Mouse (Mus musculus) heart, adult 18-20 months (tissue): ENCODE data around the gene Snd1. TPM values are rescaled to one million over a fixed set of nuclear protein-coding genes. Genes with fewer than 3 reads are reported as not detected.

ENCODE experiments used
- DNase-seq, 2 experiments: peaks; one replicate each; pipeline ENCODE4 v3.0.0; 2021 to 2022; ENCODE audit warnings: mixed read lengths in 1 of 2
- total RNA-seq, 2 experiments: library from RNA; stranded (reverse); gene quantifications; 2 replicates each; pipeline ENCODE4 v1.2.3; 2021

Gene Snd1
- total RNA-seq, 2 experiments from 2014 or later, result 68.7 to 73.5 TPM

DNA sequence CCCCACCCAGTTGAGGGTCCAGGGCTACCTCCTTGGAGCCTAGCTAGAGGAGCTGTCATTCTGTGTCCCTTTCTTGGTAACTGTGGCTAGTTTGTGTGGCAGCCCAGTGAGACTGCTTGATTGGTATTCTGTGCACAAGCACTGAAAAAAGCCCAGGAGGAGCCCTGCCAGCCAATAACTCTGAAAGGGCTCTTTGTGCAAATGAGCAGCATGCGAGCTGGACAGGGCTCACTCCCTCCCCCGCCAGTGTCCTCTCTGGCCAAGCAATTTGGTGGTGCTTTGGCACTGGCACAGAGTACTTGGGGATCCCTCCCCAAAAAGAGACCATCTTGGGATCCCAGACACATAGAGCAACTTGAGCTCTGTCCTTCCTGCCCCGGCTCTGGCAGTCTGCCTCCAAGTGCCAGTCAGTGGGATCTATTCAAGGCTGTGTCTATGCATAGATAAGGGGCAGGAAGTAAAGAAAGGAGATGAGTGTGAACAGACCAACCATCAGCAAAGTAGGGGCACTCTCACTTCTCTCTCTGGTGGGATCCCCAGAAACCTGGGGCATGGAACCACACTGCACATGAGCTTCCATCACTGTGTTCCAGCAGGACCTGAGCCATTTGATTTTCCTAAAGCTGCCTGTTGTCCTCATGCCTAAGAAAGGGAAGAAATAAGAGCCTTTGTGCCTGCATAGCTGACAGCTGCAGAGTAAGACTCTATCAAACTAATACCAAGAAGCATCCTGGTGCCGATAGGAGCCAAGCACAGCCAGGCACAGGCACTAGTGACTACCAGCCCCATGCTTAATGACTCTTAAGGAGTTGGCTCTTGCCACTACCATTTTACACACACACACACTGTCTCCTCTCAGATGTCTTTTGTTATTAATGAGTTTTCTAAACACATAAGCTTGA lies 367.7 kb downstream of the Snd1 start:
- DNase-seq, result no peak

DNA sequence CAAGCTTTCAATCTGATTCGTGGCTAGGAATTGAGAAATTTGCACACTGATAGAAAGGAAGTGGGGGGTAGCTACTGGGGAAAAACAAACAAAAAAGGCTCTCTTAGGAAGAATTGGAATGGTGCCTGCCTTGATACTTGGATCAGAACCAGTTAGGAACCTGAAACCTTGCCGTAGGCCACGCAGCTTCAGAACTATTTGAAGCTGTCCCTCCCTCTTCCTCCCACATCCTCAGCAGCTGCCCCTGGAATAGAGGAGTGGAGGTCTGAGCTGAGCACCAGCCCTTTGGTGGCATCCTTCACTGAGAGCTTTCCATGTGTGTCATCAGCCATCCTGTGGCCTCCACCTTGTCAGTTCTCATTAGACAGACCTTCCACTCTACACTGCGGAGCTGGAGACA lies 370.7 kb downstream of the Snd1 start:
- no peak for DNase-seq

DNA sequence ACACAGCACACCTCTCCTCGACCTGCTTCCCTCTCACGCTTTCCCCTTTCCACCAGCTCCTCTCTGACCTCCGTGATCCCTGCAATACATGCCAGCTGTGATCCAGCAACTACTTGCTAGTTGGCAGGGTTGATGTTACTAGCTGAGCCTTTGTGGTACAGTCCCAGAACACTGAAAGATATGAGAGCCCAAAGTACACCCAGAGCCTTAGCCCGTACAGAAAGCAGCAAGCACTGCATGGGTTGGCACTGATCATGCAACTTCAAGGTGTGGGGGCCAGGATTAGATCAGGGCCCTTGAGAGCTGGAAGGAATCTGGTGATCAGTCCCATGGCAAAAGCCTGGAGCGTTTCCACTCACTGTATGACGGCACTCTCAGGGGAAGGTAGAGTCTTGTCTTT lies 372.7 kb downstream of the Snd1 start:
- peak; percentile 33 to 54 for DNase-seq

DNA sequence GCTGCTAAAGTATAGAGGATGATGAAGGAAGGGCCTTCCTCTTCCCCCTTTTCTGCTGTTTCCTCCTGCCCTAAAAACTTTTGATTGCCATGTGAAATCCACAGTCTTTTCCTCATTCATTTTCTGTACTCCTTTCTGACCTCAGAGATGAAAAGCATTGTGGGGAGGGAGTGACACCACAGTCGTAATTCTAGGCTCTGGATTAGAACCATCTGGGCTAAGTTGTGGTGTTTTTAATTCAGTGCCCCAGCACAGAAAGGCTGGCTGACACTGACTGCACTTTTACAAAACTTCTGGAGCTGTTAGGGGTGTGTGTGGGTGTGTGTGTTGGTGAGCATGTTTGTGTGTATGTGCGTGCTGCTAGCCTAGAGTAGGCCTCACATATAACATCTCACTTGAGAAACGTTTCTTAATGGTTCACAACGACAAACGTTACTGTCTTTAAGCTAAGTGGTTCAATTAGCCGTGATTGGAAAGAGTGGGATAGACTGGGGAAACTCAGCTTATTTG lies 373.4 kb downstream of the Snd1 start:
- no peak for DNase-seq

DNA sequence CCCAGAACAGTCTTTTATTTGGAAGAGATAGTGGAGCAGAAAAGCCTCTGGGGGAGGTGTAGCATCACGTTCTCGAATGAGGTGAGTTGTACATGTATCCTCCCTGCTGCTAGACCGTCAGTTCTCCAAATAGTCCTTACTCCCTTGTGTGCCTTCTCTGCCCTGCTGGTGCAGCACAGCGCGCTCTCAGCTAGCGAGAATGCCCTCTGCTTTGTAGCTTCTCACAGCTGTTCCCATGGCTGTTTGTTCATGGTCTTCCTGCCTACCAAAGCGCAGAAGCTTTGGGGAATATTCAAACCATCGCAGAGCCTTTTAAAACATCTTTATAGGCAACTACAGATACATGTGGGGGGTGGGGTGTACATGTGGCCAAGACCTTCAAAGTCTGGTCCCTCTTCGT lies 374.0 kb downstream of the Snd1 start:
- DNase-seq, result no peak

DNA sequence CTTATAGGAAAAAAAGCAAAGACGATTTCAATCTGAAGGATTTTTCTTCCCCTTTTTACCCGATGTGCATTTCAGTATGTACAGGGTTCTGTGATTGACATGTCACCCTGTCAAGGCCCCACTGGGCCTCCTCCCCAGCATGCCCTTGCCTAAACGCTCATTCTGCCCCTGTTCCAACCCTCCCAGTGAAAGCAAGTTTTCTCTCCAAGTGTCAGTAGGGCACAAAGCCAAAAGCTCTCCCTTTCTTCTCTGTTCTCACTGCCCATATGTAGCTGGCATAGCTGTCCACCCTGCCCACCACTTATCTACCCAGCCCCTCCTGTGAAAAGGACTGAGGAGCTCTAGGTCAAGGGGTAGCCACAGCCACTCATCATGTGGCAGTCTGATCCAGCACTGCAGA lies 374.4 kb downstream of the Snd1 start:
- no peak for DNase-seq

DNA sequence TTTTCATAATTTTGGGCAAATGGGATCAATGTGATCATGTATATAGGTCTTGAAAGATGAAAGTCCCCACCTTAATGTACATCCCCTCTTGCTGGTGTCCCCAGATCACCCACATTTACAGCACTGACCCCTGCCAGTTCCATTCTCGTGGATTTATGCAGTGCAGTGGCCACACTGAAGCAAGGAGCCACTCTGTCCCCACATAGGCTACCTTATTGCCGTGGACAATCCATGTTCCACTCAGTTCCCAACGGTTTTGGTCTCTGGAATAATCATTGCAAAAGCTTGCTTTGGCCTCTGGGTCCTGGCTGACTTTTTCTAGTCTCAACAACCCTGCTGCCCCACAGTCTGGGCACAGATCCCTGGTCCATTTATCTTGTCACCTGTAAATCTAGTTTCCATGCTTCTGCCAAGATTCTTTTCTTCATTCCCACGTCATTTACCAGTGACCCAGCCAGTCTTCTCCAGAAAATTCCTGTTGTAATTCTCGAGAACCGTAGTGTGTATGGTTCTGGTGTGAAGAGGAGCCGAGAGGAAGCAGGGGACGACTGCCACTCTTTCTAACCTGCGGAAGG lies 375.5 kb downstream of the Snd1 start:
- no peak for DNase-seq

DNA sequence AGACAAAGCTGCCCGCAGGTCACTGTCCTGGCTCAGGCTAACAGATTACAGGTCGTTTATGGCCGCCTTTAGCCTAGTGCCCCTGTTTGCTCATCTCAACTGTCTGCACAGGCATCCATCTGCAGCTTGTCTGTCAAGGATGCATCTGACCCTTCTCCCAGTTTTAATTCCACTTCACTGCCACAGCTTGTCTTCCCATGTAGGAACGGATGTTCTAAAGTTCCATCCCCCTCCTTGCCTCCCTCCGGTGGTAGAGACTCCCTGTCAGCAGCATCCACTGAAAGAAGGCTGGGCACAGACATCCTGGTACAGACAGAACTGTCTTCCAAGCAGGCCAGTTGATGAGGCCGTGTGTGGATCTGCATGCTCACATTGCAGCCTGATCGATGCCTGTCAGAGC lies 377.4 kb downstream of the Snd1 start:
- DNase-seq, result no peak

DNA sequence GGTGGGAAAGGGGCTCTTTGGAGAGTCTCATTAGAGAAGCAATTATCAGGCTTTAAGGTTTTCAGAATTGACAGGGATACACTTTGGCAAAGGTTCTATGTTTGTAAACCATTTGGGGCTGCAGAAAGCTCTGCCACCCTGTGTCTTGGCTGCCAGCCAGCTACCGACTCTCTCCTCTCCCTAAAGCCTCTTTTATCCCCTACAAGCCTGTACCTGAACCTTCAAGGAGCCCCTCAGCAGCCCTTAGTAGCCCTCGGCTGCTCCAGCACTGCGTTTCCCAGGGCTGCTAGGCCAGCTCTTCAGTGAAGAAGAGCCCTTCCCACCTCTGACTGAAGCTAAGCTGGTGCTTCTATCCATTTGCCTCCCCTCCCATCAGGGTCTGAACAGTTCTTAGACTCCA lies 378.2 kb downstream of the Snd1 start:
- no peak for DNase-seq

DNA sequence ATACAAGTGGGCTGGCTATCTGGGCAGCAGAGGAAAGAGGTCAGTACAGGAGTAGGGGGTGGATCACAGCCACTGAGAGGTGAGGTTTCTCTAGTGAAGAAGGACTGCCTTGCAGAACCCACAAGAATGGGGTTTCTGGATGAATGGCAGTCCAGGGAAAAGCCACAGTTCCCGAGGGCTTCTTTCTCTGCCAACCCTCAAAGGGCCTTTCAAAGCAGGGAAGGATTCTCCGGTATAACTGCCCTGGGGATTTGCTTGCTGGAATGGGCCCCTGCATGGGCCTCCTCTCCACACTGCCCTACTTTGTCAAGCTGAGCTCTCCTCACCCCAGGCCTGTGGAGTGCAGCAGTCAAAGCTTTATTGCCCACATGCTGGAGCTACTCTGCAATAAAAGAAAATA lies 378.7 kb downstream of the Snd1 start:
- DNase-seq, result no peak

DNA sequence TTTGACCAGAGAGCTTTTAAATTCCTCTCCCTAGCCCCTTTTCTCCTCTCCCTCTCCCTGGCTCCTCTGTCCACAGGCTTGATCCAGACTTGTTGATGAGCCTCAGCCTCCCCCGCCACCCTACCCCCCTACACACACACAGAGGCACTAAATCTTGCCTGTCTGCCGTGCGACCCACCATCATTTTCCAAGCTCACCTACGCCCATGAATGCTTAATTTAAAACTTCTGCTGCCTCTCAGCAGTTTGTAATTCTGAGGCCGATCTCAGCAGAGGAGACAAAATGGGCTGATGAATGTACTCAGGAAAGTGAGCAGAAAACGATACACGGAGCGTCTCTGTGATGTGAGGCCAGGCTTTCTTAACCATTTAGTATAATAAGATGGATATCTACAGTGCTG lies 379.7 kb downstream of the Snd1 start:
- no peak for DNase-seq

DNA sequence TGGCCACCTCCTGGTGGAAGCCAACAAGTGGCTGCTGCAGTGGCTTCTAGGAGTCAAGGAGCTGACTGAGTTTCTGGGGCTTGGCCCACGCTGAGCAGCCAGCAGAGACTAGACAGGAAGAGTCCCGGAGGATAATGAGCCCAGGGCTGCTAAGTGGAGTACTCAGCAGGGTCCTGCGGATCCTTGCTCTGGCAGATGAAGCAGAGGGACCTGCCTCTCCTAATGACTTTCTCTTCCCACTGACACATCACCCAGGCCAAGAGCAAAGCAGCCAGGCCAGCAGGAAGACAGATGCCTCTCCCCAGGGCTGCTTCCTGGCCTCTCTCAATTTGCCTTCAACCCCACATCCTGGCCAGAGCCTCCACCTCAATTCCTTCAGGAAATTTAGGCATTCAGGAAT lies 380.5 kb downstream of the Snd1 start:
- DNase-seq, result no peak

DNA sequence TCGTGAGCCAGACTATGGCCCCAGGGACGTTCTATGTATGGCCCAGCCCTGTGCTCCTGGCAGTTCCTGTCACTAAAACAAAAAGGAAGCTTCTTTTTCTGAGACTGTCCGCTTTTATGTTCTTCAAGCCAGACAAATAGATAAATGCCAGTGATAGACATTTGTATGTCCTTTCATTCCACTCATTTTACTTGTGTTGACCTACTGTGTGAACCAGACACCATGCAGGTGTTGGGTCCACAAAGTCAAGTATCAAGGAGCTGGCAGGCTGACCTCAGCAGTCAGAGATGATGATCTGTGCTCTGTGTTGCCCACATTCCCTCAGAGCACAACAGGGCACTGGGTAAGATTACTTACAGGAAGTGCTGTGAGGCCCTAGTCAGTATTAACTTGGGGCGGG lies 381.9 kb downstream of the Snd1 start:
- DNase-seq, result no peak

DNA sequence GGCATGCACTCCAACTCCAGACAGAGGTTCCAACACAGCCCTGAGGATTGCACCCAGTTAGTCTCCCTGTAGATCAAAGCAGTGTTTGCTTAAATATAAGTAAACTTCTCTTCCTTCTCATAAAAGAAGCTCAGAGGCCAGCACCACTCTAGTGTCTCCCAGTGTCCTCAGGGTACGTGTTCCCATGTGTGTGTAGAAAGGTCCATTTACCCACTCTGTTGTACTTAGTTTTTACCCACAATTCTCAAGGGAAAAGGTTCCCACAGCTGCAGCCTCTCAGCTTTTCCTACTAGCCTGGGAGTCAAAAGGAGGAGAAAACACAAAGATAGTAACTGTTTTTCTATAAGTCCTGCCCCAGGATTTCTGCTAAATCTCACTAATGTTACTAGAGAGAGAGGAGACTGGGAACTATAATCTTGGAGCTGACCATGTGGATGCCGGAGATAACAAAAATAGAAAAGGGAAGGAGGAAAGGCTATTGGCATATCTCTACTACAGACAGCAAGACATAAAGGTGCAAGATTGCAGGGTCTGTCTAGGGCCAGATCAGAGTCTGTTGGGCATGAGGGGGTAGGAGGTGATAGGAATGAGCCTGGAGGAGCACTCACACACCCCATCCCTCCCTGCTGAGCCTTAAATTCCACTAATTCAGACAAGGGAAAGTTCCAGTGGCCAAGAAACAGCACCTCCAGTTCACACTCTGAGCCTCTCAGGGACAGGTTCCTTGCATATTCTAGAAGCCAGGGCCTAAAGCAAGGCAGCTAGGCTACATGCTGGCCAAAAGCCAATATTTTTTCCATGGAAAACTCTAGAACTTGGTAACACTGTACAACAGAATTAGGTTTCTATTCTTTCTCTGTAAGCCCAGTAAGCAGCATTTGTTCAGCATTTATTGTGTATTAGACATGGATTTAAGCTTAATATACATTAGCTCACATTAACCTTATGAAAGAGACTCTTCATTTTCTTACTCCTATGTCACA lies 382.6 kb downstream of the Snd1 start:
- peak in 1 of 2 experiments; percentile 18 for DNase-seq

DNA sequence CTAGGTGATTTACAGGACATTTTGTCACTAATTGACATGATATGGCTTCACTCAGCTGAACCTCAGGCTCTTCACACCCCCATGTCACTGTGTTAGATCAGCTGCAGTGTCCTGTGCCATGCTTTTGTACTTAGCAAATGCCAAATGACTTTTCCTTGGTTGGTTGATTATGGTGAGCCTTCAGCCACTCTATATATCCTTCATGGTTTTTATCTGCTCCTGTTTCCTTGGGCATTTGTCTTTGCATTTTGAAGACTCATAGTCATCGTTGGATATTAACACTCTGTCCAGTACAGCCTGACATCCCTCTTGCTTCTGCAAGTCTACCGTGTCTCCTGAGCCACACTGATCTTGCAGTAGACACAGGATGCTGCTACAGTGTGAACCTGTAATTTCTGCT lies 384.2 kb downstream of the Snd1 start:
- no peak for DNase-seq

DNA sequence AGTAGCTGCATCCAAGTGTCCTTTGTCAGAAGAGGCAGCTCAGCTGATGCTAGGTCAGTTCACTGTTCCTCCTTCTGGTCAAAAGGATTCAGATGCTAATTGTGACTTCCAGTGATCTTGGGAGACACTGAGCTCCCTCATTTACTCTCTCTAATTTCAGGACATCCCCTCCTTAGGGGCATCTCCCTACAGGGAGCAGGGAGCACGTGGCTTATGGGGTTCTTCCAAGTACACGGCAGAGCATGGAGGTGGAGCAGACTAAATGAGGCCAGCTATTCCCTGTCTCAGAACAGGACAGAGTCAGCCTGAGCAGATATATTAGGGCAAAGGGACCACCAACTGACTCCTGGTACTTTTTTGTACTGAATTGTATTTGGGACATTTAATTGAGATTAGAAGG lies 385.5 kb downstream of the Snd1 start:
- DNase-seq, result no peak

DNA sequence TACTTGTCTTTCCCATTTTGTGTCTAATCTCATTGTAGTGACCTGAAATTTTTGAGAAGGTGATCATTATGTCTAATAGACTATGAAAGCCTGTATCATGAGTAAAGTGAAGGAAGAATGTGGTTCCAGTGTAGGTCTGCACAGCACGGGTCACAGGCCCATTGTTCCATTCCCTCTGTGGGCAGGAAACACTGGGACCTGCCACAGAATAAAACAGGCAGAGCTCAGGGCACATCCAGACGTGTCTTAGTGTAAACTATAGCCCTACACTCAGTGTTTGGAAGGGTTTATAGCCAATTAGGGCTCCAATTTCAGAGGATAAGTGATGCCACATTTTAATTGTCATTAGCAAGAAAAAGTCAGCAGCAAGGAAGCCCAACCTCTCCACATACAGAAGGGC lies 386.0 kb downstream of the Snd1 start:
- DNase-seq, result no peak

DNA sequence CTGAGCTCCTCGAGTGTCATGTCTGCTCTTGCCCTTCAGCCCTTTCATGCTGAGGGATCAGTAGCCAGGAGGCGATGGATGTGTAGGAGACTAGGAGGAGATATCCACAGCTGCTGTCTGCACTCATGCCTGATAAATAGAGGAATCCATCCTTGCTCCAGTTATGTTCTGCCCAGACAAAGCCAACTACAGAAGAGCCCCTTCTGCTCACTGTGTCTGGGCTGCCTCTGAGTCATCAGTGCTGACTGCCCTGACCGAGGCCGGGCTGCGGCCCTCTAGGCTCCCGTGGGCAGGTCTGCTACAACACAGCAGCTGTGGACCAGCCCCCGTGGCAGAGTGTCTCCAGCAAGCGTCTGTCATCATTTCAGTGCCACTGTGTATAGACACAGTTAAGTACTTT lies 387.4 kb downstream of the Snd1 start:
- no peak for DNase-seq

DNA sequence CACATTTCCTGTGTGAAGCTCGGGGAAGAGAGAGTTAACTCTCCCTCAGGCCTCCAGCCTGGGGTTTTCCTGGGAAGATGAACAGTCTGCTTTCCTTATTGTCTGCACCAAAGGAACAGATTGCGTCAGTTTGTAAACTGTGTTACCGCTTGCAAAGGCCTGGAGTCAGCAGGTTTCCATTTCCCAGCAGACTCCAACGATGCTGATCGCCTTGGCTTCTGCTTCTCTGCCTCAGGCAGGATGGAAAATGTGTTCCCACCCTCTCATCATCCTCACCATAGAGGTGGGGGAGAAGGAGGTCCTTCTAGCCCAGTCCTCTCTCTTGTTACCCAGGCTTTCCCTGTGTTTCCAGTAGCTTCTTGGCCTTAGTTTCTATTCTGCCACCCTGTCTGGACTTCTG lies 389.7 kb downstream of the Snd1 start:
- peak; percentile 26 to 39 for DNase-seq

DNA sequence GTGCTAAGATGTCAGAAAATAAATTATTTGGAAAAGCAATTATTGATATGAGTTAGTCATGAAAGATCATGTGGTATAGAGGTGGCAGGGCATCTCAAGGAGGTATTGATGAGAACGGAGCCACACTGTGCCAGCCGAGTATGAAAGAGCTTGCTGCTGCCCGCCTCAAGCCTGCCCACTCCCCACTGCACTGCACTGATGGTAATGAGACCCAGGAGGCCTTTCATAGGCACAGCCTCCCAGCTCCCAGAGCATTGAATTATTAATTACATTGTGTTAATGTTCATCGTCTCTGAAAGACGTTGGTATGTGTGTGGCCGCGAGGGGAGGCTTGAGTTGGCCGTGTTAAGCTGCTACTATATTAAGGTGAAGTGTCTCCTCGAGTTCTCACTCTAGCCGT lies 390.2 kb downstream of the Snd1 start:
- DNase-seq, result no peak

DNA sequence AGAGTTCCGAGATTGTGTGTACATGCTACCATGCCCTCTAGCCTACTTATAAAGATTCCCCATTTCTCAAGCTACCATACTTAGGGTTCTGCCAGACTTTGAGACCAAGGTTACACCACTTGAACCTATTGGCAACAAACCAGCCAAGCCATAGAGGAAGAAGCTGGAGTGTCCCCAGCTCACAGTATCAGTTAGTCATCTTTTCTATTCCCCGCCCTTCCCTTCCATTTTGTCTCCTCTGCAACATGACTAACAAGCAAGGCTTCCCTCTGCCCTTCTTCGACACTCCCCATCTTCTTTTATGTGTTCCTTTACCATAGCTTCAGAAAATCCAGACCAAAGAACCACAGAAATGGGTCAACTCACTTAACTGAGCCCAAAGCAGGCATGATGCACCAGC lies 391.3 kb downstream of the Snd1 start:
- DNase-seq, result no peak

DNA sequence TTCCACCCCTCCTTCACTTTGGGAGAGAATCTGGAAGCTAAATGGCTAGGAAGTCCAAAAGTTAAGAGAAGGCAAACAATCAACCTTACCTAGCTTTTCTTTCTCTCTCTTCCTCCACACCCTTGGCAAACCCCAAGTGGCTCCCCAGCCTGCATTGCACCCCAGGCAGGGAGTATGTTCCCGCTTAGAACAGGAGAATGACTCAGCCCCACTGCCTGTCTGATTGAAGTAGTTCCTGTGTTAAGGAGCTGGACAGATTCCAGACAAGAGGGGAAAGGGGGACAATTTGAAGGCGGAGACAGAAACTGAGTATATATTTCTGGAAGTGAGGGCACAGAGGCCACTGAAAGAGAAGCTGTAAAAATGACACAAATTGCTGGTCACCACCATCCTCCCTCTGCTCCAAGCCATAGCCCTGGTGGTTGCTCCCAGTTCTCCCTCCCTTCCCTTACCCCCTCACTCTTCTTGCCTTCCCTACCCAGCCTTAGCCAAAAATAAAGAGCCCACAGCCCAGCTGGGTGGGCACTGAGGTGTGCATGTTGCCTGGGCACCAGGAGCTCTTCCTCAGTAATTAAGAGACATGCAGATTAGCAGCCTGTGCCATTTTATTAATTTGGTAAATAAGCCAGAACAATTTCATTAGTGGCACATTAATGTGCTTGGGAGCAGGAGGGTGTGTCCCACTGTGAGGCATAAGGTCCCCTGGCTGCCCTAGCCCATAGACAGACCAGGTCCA lies 392.7 kb downstream of the Snd1 start:
- peak in 1 of 2 experiments; percentile 16 for DNase-seq
